Mouse (Mus musculus) adipocyte (in vitro differentiated cells): ENCODE measurements around the gene Slc6a6.

Experiments
- DNase-seq: peaks from one replicate; pipeline ENCODE4 v3.0.0-alpha.2; 2016; ENCODE audit warnings: low spot score

Gene Slc6a6

DNA sequence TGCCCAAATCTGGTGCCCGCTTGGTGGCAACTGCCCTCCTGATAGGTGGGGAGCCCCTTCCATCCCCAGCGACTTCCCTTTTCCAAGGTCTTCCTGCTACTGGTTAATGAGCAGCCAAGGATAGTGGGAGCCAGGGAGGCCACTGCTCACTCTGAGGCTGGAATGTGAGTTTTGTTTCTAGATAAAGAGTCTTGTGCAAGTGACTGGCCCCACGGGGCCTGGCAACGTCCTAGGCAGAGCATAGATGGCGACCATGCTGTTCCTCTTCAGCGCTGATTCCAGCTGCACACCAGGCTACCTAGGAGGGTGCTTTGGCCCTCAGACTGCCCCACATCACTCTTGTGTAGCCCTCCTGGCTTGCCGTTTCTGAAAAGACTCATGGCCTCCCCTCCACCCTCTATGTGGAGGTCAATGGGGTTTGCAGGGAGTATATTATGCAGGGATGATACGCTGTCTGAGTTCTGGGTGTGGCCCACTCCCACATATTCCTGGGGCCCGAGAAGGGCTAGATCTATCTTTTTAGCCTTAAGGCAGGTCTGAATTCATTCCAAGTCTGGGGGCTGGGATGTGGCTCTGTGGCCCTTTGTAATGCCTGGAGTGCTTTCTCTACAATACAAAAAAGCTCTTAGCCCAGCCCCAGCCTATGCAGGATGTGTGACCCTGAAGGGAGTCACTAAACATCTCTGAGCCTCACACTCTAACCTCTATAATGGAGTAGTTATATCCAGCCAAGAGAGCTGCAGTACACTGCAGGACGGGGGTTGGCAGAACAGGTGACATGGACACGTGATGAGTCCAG, 17.2 kb downstream of the Slc6a6 start:
- no peak for DNase-seq

DNA sequence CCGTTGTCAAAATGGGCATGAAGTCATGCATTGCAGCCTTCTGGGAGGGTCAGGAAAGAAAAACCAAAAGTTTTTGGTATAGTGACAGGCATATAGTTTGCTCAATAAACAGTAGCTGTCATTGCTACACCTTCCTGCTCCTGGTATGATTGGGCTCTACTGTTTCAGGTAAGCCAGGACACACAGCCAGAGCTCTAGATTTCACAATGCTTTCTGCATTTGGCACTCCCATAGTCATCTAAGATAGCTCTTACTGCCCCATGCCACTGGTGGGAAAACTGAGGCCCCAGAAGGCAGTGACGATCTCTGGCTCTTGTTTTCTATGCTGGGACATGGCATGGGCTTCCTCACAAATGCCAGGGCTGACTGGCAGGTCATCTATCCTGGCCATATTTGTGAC, 19.6 kb downstream of the Slc6a6 start:
- DNase-seq, result no peak

DNA sequence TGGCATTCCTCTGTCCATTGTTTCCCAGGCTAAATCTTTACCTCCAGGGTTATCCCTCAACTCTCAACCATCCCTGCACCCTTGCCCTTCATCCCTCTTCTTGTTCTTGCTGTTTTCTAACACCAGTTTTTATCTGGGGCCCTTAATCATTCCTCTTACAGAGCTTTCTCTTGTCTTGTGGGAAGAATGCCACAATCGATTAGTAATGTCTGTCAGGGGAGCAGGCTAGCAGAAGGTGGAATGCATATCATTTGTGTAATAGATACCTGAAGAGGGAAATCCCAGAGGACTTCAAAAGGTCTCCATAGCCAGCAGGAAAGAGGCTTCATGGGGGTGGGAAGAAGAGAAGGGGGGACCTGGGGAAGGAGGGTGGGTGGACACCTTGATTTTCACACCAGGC, 20.6 kb downstream of the Slc6a6 start:
- no peak for DNase-seq

DNA sequence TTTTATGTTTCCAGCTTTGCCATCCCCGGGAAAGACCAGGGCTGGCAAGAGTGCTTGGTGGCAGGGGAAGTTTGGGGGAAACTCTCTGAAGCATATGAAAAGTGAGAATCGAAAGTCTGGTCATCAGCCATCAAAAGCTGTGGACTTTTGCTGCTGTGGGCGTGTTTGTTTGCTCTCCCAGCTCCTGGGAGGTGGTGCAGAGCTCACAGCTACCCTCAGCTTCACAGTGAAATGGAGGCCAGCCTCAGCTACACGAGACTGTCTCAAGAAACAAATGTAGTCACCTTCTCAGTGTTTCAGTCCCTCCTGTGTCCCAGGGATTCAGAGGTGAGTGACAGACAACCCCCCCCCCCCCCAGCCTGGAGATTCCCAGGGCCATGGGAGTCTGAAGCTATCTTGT, 21.8 kb downstream of the Slc6a6 start:
- no peak for DNase-seq

DNA sequence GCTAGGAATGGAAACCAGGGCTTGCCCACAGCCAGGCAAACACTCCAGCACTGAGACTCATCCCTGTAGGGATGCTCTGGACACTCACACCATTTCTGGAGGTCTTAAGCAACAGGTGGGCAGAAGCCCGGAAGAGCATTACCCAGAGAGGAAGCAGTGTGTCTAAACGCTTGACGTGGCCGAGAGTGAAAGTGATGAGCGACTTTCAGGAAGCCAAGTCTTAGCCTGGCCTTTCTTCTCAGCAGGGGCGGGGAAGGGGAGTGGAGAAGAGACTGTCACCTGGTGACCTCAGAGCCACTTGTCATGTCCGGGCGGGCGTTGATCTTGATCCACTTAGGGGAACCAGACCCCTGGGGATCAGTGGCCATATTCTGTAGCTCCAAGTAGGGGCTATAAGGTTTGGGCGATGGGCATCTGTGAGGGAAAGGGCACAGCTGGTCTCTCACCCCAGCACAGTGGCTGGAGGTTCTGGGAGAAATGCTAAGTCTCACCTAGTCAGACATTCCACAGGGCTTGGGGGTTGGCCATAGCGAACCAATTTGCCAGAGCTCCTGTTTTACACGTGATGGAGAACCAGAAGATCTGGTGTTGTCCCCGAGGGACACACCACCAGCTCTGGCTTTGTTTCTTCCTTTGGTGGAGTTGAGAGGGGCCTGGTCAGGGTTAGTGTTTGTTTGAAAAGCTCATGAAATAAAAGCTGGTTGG, 22.4 kb downstream of the Slc6a6 start:
- DNase-seq, result no peak

DNA sequence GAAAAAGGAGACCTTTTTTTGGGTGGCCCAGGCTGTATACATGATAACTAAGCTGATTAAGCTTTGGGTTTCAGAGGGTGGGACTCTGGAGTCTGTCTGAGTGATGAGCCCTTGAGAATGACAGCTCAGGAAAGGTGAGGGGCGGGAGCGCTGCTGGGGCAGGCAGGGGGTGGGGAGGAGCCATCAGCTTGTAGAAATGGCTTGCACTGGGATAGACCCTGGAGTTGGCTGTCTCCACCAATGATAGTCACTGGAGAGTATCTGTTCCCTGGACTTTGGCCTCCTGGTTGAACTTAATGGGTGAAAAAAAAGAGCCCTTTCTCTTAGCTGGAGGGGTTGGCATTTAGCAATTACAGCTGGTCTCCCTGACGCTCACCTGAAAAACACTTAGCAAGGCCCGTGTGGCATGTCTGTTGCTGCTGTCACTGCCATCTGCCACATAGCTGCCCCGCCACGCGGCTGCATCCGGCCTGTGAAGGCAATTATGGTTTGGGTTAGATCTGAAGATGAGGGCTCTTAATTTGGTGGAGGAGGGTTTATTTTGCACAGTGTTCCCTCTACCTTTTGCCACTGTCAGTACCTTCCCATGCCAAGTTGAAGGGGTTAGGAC, 23.5 kb downstream of the Slc6a6 start:
- DNase-seq, result no peak

DNA sequence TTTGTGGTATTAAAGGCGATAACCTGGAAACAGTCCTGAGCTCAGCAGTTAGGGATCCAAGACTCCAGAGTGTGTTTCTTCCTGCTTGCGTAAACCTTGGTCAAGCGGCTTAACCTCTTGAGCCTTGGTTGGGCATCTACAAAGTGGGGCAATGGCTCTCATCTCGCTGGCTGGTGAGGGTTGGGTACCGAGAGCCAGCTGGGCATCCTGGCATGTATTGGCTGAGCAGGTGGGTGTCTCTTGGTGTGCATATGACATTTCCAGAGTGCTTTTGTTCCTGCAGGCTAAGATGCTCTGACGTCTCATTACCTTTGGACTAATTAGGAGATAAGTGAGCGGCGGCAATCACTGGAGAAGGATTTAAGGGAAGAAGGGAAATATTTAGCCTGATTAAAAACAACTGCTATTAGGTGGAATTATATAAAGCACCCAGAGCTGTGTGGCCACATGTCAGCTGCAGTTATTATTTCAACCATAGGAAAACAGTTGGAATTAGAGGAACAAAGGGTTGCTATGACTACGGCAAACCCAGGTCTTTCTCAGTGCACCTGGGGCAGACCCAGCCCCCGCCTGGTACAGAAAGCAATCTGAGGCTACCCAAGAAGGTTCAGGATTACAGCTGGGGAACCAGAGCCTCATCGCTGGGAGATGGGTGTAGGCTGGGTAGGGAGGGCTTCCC, 24.2 kb downstream of the Slc6a6 start:
- no peak for DNase-seq

DNA sequence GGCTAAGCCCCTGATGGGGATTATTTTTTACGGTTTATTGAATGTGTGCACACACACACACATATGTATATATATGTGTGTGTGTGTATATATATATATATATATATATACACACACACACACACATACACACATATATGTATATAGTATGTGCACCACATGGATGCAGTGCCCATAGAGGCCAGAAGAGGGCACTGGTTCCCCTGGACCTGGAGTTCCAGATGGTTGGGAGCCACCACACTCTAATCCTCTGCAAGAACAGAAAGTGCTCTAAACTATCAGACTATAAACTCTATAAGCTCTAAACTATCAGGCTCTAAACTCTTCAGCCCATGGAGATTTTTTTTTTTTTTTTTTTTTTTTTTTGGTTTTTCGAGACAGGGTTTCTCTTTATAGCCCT, 25.1 kb downstream of the Slc6a6 start:
- no peak for DNase-seq

DNA sequence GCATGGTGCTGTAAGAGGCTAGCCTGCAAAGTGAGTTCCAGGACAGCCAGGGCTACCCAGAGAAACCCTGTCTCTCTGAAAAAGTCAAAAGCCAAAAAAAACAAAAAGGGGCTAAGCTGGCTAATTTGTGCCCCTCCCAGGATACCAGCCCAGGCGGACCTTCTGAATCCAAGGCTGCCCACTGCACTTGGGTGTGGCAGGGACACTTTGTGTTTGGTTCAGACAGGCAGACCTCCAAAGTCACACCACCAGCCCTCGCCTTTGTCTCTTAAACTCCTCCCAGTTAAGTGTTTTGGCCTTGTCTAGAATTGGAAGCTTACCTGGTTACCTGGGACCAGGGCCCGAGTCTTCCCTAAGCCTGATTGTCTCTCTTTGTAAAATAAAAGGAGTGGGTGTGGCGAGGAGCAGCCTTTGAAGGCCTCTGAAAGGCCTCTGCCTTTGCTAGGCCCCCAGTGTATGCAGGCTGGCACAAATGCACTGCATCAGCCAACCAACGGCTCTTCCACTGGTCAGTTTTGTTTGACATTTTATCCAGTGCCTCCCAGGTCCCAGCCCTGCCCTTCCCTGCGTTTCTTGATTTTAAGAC, 26.6 kb downstream of the Slc6a6 start:
- no peak for DNase-seq

DNA sequence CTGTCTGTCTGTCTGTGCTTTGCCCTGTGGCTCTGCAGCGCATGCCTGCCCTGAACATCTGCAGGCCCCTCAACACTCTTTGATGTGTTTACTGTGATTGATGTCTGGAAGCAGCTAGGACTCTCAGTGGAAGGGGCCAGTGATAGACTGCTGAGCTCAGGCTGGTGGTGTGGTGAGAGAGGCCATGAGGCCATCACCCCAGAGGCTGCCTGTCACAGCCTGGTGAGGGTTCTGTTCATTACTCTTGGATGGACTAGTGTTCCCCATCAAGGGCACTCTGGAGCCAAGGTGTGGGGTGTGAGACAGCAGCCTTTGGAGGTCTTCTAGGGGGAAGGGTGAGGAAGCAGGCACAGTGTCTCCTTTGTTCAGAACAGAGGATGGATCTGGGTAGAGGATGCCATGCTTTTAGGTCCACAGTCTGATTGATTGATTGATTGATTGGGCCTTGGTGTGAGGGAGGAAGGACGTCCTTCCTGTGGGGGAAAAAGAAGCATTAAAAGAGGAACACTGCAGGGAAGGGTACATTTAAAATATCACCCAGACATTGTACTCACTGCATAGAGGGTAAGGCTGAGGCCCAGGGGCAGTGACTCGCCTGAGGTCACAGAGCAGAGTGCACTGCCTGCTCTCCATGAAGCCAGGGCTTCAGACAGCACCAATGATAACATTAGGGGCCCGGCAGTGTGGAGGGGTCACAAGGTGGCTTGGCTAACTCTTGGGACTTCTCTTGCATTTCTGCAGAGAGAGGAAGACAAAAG, 28.4 kb downstream of the Slc6a6 start:
- DNase-seq, result no peak

DNA sequence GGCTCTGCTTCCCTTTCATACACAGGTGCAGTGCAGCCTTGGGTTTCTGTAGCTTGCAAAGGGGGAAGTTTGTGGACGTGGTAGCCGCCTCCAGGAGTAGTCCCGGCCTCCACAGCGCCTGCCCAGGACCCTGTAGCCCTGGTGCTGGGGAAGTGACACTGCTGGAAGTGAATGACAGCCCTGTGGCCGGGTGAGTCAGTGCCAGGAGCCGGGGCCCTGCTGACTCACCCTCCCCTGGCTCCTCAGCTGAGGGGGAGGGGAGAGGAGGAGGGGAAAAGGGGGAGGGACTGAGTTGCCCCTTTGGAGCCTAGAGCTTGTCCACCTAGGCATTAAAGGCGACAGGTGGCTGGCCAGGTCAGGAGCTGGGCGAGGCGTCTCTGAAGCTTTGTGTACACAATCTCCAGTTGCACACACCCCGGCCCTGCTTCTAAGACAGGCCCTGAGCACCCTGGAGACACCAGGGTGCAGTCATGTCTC, 29.0 kb downstream of the Slc6a6 start:
- DNase-seq, result peak; percentile 58

DNA sequence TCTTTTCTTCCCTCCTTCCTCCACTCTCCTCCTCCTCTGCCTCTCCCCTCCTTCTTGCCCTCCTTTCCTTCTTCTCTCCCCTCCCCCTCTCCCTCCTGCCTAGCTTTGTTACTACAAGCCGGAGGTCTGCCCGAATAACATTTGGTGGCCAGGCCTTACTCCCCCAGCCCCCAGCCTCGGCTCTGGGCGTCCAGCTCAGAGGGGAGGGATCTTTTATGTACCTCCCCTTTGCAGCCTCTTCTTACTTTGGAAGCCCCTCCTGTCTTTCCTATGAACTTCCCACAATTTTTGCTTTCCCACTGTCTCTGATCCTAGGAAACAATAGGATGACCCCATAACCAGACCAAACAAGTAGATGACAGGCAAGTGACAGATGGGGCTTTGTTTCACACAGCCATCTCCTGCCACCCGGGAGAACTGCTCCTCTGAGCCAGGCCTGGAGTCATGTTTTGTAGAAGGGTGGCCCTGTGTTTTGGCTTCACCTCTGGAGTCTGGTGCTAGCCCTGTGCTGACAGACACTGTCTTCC, 29.6 kb downstream of the Slc6a6 start:
- no peak for DNase-seq

DNA sequence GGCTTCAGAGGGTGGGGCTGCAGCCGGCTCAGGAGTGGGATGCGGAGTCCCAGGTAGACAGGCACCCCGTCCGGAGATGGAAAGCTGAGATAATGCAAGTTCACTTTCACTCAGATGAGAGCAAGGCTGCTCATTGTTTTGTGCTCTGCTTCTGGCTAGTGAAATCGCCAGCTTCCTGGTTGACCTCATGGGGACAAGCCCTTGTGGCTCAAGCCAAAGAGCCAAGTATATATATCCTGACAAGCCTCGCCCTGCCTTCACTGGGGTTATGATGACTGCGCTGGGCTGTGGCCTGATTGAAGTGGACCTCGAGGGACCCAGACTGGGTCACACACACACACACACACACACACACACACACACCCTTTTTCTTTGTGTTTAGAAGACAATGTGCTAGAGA, 31.2 kb downstream of the Slc6a6 start:
- no peak for DNase-seq

DNA sequence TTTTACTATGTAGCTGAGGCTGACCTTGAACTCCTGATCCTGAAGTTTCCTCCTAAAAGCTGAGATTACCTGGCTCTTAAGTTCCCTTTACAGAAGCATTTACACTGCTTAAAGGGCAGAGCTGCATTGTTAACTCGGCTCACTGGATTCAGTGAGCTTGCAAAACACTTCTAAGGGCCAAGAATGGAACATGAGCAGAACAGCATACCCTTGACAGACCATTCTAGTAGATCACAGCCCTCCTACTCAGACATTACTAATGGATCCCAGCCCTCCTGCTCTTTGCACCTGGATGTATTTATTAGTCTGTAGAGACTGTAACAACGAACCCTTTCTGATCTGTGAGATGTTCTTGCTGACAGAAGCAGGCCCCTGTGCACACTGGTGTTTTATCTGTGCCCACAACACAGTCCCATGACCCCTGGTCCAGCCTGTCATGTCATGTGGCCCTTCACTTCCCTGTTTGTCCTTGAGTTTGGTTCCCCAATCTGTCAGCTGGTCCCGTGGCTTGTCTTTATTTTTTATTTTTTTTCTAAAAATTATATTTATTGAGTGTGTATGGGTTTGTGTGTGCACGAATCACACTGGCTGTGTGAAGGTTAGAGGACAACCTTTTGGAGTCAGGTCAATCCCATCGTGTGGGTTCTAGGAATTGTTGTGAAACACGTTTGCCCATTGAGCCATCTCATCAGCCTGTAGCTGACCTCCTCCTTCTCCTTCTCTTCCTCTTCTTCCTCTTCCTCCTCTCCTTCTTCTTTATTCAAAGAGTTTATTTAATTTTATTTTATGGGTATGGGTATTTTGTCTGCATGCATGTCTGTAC, 32.3 kb downstream of the Slc6a6 start:
- DNase-seq, result peak; percentile 36

DNA sequence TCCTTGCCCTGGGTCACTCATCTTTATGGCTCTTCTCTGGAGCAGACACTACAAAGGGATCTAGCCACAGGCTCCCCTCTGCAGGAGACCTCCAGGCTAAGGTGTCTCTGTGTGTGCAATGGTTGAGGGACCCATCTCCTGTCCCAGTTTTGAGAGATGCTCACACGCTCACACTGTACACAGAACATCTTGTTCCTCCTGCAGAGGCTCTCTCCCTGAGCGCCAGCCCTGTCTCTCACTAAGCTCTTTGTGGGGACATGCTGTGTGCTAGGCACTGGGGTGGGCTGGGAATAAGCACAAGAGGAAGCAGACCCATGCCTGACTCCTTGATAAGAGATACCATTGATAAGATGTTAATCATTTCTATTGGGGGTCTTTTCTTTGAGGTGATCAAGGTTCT, 34.2 kb downstream of the Slc6a6 start:
- DNase-seq, result no peak

DNA sequence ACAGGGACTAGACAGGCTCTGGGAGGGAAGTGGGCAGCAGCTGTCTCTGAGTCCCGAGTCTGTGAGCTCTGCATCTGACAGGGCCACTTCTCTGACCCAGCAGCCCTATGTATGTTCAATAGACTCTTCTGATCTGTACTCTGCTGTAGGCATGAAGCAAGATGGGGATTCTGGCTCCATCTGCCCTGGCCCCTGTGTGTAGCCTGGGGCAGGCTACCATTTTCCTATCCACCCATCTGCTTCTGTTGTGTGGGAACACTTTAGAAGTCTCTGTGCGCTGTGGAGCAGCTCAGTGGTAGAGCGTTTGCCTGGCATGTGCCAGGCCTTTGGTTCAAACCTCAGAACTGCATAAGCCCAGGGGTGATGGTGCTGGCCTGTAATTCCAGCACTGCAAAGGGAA, 34.8 kb downstream of the Slc6a6 start:
- no peak for DNase-seq

DNA sequence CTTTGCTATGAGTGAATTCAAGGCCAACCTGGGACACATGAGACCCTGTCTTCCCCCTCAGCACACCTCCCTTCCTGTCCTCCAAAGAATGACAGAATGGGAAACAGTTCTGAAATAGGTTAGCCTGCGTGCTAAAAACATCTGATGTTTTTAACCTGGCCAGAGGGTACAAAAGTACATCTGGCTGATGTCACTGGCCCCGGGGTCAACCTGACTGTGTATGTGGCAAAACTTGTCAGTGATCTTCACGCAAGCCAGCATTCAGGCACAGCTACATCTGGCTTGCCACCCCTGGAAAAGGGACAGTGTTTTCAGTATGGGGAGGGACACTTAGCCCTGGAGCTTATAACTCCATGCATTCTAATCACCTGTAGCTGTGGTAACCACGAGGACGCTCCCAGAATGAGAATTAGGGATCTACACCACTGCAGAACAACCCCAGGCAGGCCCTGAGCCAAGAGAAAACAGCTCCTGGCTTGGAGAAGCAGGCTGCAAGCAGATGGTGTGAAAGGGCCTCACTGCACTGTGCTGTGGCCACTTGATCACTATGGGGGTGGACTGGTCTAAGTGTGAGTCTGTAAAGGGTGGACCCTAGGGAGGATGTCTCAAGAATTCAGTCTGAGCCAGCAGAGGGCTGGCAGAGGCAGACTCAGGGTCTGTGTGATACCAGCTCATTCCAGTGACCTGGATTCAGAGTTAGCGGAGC, 35.3 kb downstream of the Slc6a6 start:
- DNase-seq, result peak; percentile 90

DNA sequence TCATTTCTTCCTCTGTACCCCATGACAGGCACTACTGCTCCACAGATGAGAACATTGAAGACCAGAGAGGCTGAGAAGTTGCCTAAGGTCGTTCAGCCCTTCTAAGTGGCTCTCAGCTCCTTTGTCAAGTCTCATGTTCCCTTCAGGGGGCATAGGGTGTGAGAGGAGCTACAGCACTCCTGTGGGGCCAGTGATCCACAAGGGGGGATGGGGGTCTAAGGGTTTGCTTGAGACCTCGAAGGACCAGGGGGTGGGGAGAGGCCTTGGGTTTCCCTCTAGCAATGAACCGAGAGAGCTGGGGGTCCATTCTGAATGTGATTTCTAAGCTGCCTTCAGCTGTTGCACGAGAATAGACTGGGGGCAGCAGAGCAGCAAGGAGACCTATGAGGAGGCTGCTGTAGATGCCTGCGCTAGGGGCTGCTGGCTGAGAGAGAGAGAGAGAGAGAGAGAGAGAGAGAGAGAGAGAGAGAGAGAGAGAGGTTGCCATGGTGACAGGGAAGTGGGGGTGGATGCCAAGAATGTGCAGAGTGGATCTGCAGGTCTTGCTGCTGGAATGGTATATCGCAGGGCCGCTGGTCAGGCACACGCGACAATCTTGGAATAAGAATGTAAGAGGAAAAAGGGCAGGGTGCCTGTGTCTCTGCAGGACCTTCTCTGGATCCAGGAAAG, 36.1 kb downstream of the Slc6a6 start:
- no peak for DNase-seq

DNA sequence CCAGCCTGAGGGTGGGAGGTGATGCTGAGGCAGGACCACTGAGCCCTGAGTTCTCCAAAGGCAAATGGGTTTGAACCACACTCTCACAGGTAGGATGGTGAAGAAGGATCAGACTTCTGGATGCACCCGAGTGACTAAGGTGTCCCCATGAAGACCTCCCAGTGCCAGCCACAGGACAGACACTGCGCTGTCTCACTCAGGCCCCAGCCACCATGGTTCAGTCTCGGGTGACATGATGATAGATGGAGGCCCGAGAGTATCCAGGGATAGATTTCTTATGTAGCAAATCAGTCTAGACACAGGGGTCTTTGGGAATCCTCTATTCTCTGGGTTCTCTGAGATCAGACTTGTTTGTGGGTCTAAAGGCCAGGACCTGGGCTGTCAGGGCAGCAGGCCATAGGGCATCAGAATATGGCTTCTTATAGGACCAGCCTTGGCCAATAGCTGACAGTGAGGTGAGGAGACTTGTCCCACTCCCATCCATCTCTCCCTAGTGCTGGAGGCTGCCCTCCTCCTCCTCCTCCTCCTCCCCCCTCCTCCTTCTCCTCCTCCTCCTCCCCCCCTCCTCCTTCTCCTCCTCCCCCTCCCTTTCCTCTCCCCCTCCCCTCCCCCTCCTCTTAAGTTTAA, 36.8 kb downstream of the Slc6a6 start:
- DNase-seq, result no peak
